Mouse (Mus musculus): Measurements from ENCODE around the gene Phf23. TPM values are rescaled to one million over a fixed set of nuclear protein-coding genes. Genes with fewer than 3 reads are reported as not detected.

Gene Phf23
- total RNA-seq, 2 experiments from 2014 or later = 25.0 to 30.3 TPM

DNA sequence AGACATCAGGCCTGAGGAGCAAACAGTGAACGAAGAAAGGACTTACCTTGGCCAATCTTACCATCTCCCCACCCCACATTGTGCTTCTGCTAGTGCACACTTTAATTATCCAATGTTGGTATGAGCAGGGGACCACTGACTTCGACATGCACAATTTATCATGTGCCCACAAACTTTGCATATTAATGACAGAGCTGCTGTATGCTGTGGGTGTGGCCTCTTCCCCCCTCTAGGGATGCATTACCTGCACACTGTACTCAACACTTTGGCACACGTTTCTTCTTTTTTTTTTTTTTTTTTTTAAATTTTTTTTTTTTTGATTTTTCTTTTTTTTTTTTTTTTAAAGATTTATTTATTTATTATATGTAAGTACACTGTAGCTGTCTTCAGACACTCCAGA, 24.8 kb upstream of the Phf23 start:
- no peak for DNase-seq

- DNase-seq = no peak
Observed at GRCm38 (mm10) chr11:69974907-69975306, 20.7 kb upstream of the Phf23 start.

- DNase-seq = no peak
Observed at GRCm38 (mm10) chr11:69976271-69976670, 19.3 kb upstream of the Phf23 start.

GRCm38 (mm10) chr11:69979827-69980195, 15.8 kb upstream of the Phf23 start:
- no peak for DNase-seq

- peak; percentile 99 for DNase-seq
Observed at GRCm38 (mm10) chr11:69980196-69981140, 15.1 kb upstream of the Phf23 start.

- DNase-seq = peak; percentile 40
Observed at GRCm38 (mm10) chr11:69981141-69981762, 14.3 kb upstream of the Phf23 start, which contains the start of gene Ctdnep1. Gene Ctdnep1, plus strand, starts transcription at chr11:69981156.

DNA sequence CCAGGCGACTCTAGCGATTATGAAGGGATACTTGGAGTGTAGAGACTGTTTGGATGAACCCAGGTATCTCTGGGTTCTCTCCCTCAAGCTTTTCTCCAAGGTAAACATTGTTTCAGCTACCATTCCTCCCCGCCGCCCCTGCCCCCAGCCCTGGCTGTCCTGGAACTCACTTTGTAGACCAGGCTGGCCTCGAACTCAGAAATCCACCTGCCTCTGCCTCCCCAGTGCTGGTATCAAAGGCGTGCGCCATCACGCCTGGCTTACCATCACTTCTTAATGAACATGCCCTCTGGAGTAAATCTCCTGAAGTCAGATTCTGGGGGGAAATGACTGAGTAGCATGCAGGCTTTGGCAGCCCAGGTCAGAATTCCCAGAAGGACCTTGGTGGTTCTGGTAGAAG, 13.4 kb upstream of the Phf23 start, which contains the start of gene Elp5:
Elp5 (minus strand) TSS at position 293 of the 400 bp plus-strand sequence.
- no peak for DNase-seq

DNA sequence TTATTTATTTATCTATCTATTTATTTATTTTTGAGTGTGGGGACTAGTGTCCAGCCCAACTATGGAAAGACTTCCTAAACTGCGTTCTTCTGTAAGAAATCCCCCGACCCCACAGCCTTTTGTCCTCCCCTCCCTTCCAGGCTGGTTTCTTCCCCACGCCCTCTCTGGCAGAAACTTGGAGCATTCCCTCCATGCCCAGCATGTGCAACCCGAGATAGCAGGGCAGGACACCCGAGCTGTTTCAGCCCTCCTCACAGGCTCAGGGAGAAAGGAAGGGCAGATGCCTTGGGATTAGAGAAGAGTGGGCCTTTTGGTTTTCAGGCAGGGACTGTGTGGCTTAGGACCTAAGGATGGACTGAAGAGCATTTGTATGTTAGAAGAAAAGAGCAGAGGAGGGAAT, 12.7 kb upstream of the Phf23 start:
- DNase-seq = peak; percentile 56

DNA sequence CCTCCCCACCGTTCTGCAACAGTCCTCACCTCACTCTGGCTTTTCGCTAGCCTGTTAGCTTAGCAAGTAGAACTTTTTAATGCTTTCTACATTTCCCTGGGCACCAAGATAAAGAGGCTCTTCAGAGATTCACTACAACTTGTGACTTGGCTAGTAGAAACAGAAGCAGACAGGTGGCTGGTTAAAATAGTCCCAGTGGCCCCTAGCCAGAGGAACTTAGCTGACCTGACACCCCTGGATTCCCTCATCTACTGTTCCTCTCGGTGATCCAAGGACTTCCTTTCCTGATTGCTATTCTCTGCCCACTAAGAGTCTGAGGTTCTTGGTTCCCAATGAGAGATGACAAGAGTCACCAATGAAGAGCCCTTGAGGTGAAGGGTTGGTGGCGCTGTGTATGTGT, 12.2 kb upstream of the Phf23 start:
- DNase-seq = no peak

DNA sequence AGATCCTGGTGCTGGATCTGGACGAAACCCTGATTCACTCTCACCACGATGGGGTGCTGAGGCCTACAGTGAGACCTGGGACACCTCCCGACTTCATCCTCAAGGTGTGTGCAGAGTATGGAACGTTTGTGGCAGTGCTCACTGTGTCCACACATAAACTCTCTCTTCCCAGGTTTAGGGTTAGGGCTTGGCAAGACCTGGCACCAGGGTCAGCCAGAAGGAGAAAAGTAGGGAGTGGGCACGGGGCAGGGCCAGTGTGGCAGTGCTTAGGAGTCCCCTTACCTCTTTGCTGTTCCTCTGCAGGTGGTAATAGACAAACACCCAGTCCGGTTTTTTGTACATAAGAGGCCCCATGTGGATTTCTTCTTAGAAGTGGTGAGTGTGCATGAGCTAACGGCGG, 11.1 kb upstream of the Phf23 start:
- DNase-seq = no peak

- DNase-seq = no peak
Observed at GRCm38 (mm10) chr11:69989949-69990348, 5.6 kb upstream of the Phf23 start.

- DNase-seq = peak; percentile 97
Observed at GRCm38 (mm10) chr11:69990850-69991691, 4.5 kb upstream of the Phf23 start, which contains the start of gene Gabarap. Gene Gabarap, plus strand, starts transcription at chr11:69991143.

- no peak for DNase-seq
Observed at GRCm38 (mm10) chr11:69991711-69992110, 3.9 kb upstream of the Phf23 start.

- DNase-seq = no peak
Observed at GRCm38 (mm10) chr11:69992396-69992795, 3.2 kb upstream of the Phf23 start.

- no peak for DNase-seq
Observed at GRCm38 (mm10) chr11:69992932-69993331, 2.6 kb upstream of the Phf23 start.

- no peak for DNase-seq
Observed at GRCm38 (mm10) chr11:69994401-69995090, 1.0 kb upstream of the Phf23 start.

DNA sequence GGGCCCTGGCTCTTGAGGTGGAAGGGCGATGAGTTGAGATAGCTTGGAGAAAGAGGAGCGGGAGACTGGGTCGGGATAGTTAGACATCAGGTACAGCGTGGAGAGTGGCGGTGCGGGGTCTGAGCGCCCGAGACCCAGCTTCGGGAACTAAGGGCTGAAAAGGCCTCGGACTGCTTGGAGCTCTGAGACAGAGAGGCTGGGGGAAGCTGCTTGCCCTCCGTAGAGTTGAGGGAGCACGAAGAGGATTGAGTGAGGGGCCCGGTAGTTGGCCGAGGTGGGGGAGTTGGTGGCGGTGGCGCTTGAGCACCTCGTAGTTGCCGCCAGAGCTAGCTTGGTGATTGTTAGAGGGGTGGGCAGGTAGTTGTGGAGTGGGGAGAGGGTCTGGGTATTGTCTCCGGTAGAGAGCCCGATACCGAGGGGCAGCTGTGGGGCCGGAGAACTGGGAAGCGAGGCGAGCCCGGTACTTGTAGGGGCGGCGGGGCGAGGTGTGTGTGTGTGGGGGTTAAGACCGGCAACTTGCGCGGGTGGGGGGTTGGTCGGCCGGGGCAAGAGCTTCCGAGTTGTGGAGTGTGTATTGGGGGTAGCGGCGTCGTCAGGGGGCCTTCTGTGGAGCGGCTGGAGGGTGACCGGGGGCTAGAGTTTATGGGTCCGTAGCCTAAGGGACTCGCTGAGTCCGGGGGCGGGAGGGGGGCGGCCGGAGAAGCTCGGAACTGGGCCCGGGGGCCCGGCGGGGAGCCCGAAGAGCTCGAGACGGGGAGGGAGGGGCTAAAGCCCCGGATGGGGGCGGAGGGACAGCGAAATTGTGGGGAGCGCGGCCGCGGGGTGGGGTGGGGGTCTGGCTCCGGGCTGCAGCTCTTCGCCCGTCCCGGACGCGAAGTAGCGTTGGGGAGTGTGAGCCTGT, 834 bp downstream of the Phf23 start:
- peak; percentile 61 for DNase-seq

- DNase-seq = peak; percentile 92
Observed at GRCm38 (mm10) chr11:69997070-69997509, 1.5 kb downstream of the Phf23 start.

DNA sequence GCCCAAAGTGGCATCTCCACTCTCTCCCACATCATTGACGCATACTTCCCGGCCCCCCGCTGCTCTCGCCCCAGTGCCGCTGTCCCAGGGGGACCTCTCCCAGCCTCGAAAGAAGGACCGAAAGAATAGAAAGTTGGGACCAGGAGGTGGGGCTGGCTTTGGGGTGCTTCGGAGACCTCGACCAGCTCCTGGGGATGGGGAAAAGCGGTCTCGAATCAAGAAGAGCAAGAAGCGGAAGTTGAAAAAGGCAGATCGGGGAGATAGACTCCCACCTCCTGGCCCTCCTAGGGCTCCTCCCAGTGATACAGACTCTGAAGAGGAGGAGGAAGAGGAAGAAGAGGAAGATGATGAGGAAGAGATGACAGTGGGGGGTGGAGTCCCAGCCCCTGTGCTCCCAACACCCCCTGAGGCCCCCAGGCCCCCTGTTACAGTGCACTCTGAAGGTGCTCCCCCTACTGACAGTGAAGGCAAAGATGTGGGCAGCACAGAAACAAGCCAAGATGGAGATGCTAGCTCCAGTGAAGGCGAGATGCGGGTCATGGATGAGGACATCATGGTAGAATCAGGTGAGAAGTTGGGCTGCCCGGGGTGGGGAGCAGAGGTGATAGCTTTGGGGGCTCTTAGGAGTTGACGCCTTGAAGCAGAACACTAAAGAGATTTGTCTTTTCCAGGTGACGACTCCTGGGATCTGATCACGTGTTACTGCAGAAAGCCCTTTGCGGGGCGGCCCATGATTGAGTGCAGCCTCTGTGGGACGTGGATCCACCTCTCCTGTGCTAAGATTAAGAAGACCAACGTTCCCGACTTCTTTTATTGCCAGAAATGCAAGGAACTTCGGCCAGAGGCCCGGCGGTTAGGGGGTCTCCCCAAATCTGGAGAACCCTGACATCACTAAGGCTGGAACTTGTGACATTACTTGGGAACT, 3.3 kb downstream of the Phf23 start:
- no peak for DNase-seq

- DNase-seq = no peak
Observed at GRCm38 (mm10) chr11:69999666-70000065, 4.1 kb downstream of the Phf23 start.
